Mouse (Mus musculus) liver, embryonic 16.5 days (tissue): ENCODE results near the gene D930020B18Rik. TPM values are rescaled to one million over a fixed set of nuclear protein-coding genes. Genes with fewer than 3 reads are reported as not detected.

Source experiments
- ATAC-seq: fragments of 200-750 bp; cut with Nextera tagmentation; 2 replicates; pipeline ENCODE4 v1.8.0; 2017; ENCODE audit warnings: low read depth, mild to moderate bottlenecking, moderate number of reproducible peaks, moderate library complexity
- H3K27ac ChIP-seq: fragments of 300-500 bp; sonication (generic); 2 replicates; pipeline ENCODE4 v1.5.1; 2014; ENCODE audit warnings: mild to moderate bottlenecking, low read length
- H3K27me3 ChIP-seq: fragments of 300-500 bp; sonication (generic); 2 replicates; pipeline ENCODE4 v1.6.1; 2014; ENCODE audit warnings: low read depth, low read length, mixed read lengths; ENCODE audit not compliant: control insufficient read depth, insufficient read depth
- H3K36me3 ChIP-seq: fragments of 300-500 bp; sonication (generic); 2 replicates; pipeline ENCODE4 v1.6.1; 2014; ENCODE audit warnings: mild to moderate bottlenecking; ENCODE audit not compliant: control insufficient read depth, insufficient read depth
- H3K4me1 ChIP-seq: fragments of 300-500 bp; sonication (generic); 2 replicates; pipeline ENCODE4 v1.6.1; 2014; ENCODE audit warnings: low read depth, low read length, mixed read lengths; ENCODE audit not compliant: control insufficient read depth
- H3K4me2 ChIP-seq: fragments of 300-500 bp; sonication (generic); 2 replicates; pipeline ENCODE4 v1.6.1; 2014; ENCODE audit warnings: low read depth, low read length, mixed read lengths
- H3K4me3 ChIP-seq: fragments of 300-500 bp; sonication (generic); 2 replicates; pipeline ENCODE4 v1.5.1; 2014; ENCODE audit warnings: low read depth, mild to moderate bottlenecking, low read length
- H3K9ac ChIP-seq: fragments of 300-500 bp; sonication (generic); 2 replicates; pipeline ENCODE4 v1.6.1; 2014; ENCODE audit warnings: low read depth, low read length
- H3K9me3 ChIP-seq: fragments of 300-500 bp; sonication (generic); replicated peaks from 2 replicates; pipeline ENCODE4 v1.6.1; 2016; ENCODE audit warnings: low read length; ENCODE audit not compliant: control insufficient read depth
- WGBS: fragments of 180-500 bp; shearing (Covaris S2); extraction: QIAGEN DNeasy Blood & Tissue Kit; methylation state at CpG from one replicate; pipeline ENCODE4 v1.1.7; 2014; ENCODE audit not compliant: insufficient replicate concordance; 5-methylcytosine and 5-hydroxymethylcytosine counted together
- polyA plus RNA-seq: library from polyadenylated mRNA; unstranded; fragments of >200 nt; fragmentation: Nextera tagmentation; extraction: Ambion mirVana; gene quantifications from 2 replicates; pipeline ENCODE4 v1.2.1, GENCODE M21; 2015

D930020B18Rik gene
- polyA plus RNA-seq, 1 experiment from 2014 or later, result 0.04 TPM

GRCm38 (mm10) chr10:121705399-121706163, 64.2 kb downstream of the D930020B18Rik start:
- WGBS, result 68% methylated on average over 15 of the region's 15 CpGs
- Histone ChIP-seq H3K36me3 (no peaks in the 10 kb centered on the region), H3K27me3 (no peaks in the 10 kb centered on the region), H3K4me1 (no peaks in the 10 kb centered on the region), H3K27ac (no peak overlapping the region), H3K9me3 (no peaks in the 10 kb centered on the region), H3K4me2 (no peak overlapping the region), H3K9ac (no peak overlapping the region), H3K4me3 (no peak overlapping the region)
- ATAC-seq, result 0 out of 2 replicates have a peak, but pooled peaks have one; percentile 50

- Histone ChIP-seq H3K4me2 (no peak overlapping the region), H3K27me3 (no peaks in the 10 kb centered on the region), H3K4me3 (no peak overlapping the region), H3K9ac (no peak overlapping the region), H3K9me3 (no peaks in the 10 kb centered on the region; the same call in 1 of the 2 replicates), H3K27ac (no peak overlapping the region), H3K4me1 (no peaks in the 10 kb centered on the region), H3K36me3 (no peaks in the 10 kb centered on the region)
- no peak for ATAC-seq
These were observed 75.5 kb downstream of the D930020B18Rik start for GRCm38 (mm10) chr10:121716862-121717261.

- H3K27ac ChIP-seq, result no peak overlapping the region
- H3K9ac ChIP-seq, result no peak overlapping the region
- H3K9me3 ChIP-seq, result no peaks in the 10 kb centered on the region; the same call in 1 of the 2 replicates
- ATAC-seq, result no peak
- no peak overlapping the region for H3K4me2 ChIP-seq
- WGBS, result 80% methylated on average over 18 of the region's 18 CpGs
- no peaks in the 10 kb centered on the region for H3K36me3 ChIP-seq
- no peaks in the 10 kb centered on the region for H3K27me3 ChIP-seq
- no peaks in the 10 kb centered on the region for H3K4me1 ChIP-seq
- no peak overlapping the region for H3K4me3 ChIP-seq
These were observed 77.7 kb downstream of the D930020B18Rik start for GRCm38 (mm10) chr10:121718896-121719585.

GRCm38 (mm10) chr10:121720701-121721100, 79.3 kb downstream of the D930020B18Rik start:
- no peak for ATAC-seq

GRCm38 (mm10) chr10:121726505-121726904, 85.1 kb downstream of the D930020B18Rik start:
- no peak for ATAC-seq
- H3K27me3 ChIP-seq, result no peaks in the 10 kb centered on the region
- no peak overlapping the region for H3K9ac ChIP-seq
- H3K4me1 ChIP-seq, result no peaks in the 10 kb centered on the region
- no peak overlapping the region for H3K4me2 ChIP-seq
- no peak overlapping the region for H3K27ac ChIP-seq
- H3K4me3 ChIP-seq, result no peak overlapping the region
- no peaks in the 10 kb centered on the region for H3K9me3 ChIP-seq
- H3K36me3 ChIP-seq, result no peaks in the 10 kb centered on the region
- 64% methylated on average over 4 of the region's 4 CpGs for WGBS

More at GRCm38 (mm10) chr10:121720701-121721100, 79.3 kb downstream of the D930020B18Rik start:
- no peak overlapping the region for H3K4me2 ChIP-seq
- no peaks in the 10 kb centered on the region for H3K36me3 ChIP-seq
- H3K27ac ChIP-seq, result no peak overlapping the region
- no peaks in the 10 kb centered on the region for H3K4me1 ChIP-seq
- H3K9ac ChIP-seq, result no peak overlapping the region
- no peaks in the 10 kb centered on the region for H3K27me3 ChIP-seq
- H3K4me3 ChIP-seq, result no peak overlapping the region
- no peaks in the 10 kb centered on the region; the same call in 1 of the 2 replicates for H3K9me3 ChIP-seq
- WGBS, result 82% methylated on average over 13 of the region's 13 CpGs

GRCm38 (mm10) chr10:121727151-121727550, 85.8 kb downstream of the D930020B18Rik start:
- WGBS, result 75% methylated on average over 4 of the region's 4 CpGs
- H3K4me2 ChIP-seq, result no peak overlapping the region
- no peak overlapping the region for H3K27ac ChIP-seq
- H3K36me3 ChIP-seq, result no peaks in the 10 kb centered on the region
- ATAC-seq, result no peak
- no peak overlapping the region for H3K4me3 ChIP-seq
- no peaks in the 10 kb centered on the region for H3K9me3 ChIP-seq
- no peak overlapping the region for H3K9ac ChIP-seq
- H3K4me1 ChIP-seq, result no peaks in the 10 kb centered on the region
- H3K27me3 ChIP-seq, result no peaks in the 10 kb centered on the region

- Histone ChIP-seq H3K9me3 (no peaks in the 10 kb centered on the region), H3K27ac (no peak overlapping the region), H3K4me2 (no peak overlapping the region), H3K4me1 (no peaks in the 10 kb centered on the region), H3K9ac (no peak overlapping the region), H3K36me3 (no peaks in the 10 kb centered on the region), H3K27me3 (no peaks in the 10 kb centered on the region), H3K4me3 (no peak overlapping the region)
- WGBS, result 76% methylated on average over 4 of the region's 4 CpGs
- no peak for ATAC-seq
These were observed 86.8 kb downstream of the D930020B18Rik start for GRCm38 (mm10) chr10:121728226-121728625.

GRCm38 (mm10) chr10:121731048-121731725, 89.8 kb downstream of the D930020B18Rik start:
- ATAC-seq, result no peak
- H3K4me2 ChIP-seq, result no peak overlapping the region

More at GRCm38 (mm10) chr10:121731048-121731725, 89.8 kb downstream of the D930020B18Rik start:
- Histone ChIP-seq H3K4me1 (no peaks in the 10 kb centered on the region), H3K36me3 (no peaks in the 10 kb centered on the region), H3K9me3 (no peaks in the 10 kb centered on the region), H3K27ac (no peak overlapping the region), H3K9ac (no peak overlapping the region), H3K27me3 (no peaks in the 10 kb centered on the region), H3K4me3 (no peak overlapping the region)
- 37% methylated on average over 8 of the region's 8 CpGs for WGBS
